Mouse (Mus musculus): ENCODE results near the gene Susd4. TPM values are rescaled to one million over a fixed set of nuclear protein-coding genes. Genes with fewer than 3 reads are reported as not detected.

Susd4 gene
- total and polyA plus RNA-seq, 3 experiments: not detected

GRCm38 (mm10) chr1:182776749-182777410, 13.2 kb downstream of the Susd4 start:
- dilution Hi-C loops (cut with MboI; ENCODE audit: extremely low pct_ligation_motif_present, extremely low pct_unique_long_range_greater_than_20kb, low sequenced_read_pairs) (no loop called here), in situ Hi-C loops (cut with MboI; ENCODE audit: low pct_ligation_motif_present, low pct_unique_long_range_greater_than_20kb, low sequenced_read_pairs) (loop anchor here (25.0 kb wide), 1 partner anchor 215 kb away; the partner anchor contains the start of gene Capn8)
- Histone ChIP-seq H3K27me3 (replicated peaks) (no peaks in the 10 kb centered on the region), H3K4me2 (ENCODE audit: insufficient read depth, low read depth, poor library complexity, severe bottlenecking) (no peak overlapping the region), H3K9me3 (replicated peaks; ENCODE audit: low read length) (no peaks in the 10 kb centered on the region), H3K36me3 (replicated peaks in 1 of 2; ENCODE audit: control insufficient read depth in 1 of 2, insufficient read depth in 1 of 2, low read length in 1 of 2) (no peaks in the 10 kb centered on the region), H3K9ac (ENCODE audit: insufficient read depth, low read depth) (no peak overlapping the region), H3K4me3 (replicated peaks in 1 of 3; ENCODE audit: low read depth in 2 of 3, low read length in 2 of 3, poor library complexity in 1 of 3) (no peak overlapping the region), H3K27ac (ENCODE audit: insufficient read depth, low read depth) (no peak overlapping the region), H3K79me2 (replicated peaks; ENCODE audit: control insufficient read depth, extremely low read depth, insufficient read depth, poor library complexity, severe bottlenecking) (no peaks in the 10 kb centered on the region), H3K4me1 (ENCODE audit: control insufficient read depth in 1 of 2, insufficient read depth in 2 of 2) (peaks cover 0 to 6% of the 10 kb centered on the region in 2 experiments; a peak in 1 of 4 replicates)
- no peak for DNase-seq (ENCODE audit: extremely low read depth)
- TF ChIP-seq POLR2AphosphoS2 (IDR thresholded peaks at IDR 0.05; ENCODE audit: low read depth, low read length): no peak
- TF ChIP-seq USF2 (conservative IDR thresholded peaks at IDR 0.05; ENCODE audit: low read depth, low read length): no peak
- no peak for TF ChIP-seq CTCF (conservative IDR thresholded peaks at IDR 0.05 in 1 of 2, IDR thresholded peaks at IDR 0.05 in 1 of 2; ENCODE audit: low read depth in 2 of 2, low read length in 2 of 2)
- TF ChIP-seq HCFC1 (IDR thresholded peaks at IDR 0.05; ENCODE audit: low read depth, low read length): no peak
- TF ChIP-seq JUND (conservative IDR thresholded peaks at IDR 0.05; ENCODE audit: low read depth, low read length): no peak
- TF ChIP-seq MEF2A (IDR thresholded peaks at IDR 0.05; ENCODE audit: borderline replicate concordance, low read depth, low read length): no peak
- no peak for TF ChIP-seq JUN (IDR thresholded peaks at IDR 0.05; ENCODE audit: insufficient read depth, low read depth, low read length)
- no peak for TF ChIP-seq EP300 (IDR thresholded peaks at IDR 0.05; ENCODE audit: low read length)
- TF ChIP-seq PAX5 (IDR thresholded peaks at IDR 0.05; ENCODE audit: low read length): no peak

GRCm38 (mm10) chr1:182778225-182778624, 14.6 kb downstream of the Susd4 start:
- H3K4me2 ChIP-seq (ENCODE audit: insufficient read depth, low read depth, poor library complexity, severe bottlenecking): no peak overlapping the region
- H3K9ac ChIP-seq (ENCODE audit: insufficient read depth, low read depth): no peak overlapping the region
- H3K9me3 ChIP-seq (replicated peaks; ENCODE audit: low read length): no peaks in the 10 kb centered on the region
- peaks cover 0 to 6% of the 10 kb centered on the region in 2 experiments; a peak in 1 of 4 replicates for H3K4me1 ChIP-seq (ENCODE audit: control insufficient read depth in 1 of 2, insufficient read depth in 2 of 2)
- no peaks in the 10 kb centered on the region for H3K36me3 ChIP-seq (replicated peaks in 1 of 2; ENCODE audit: control insufficient read depth in 1 of 2, insufficient read depth in 1 of 2, low read length in 1 of 2)
- H3K4me3 ChIP-seq (replicated peaks in 1 of 3; ENCODE audit: low read depth in 2 of 3, low read length in 2 of 3, poor library complexity in 1 of 3): no peak overlapping the region
- no peak overlapping the region for H3K27ac ChIP-seq (ENCODE audit: insufficient read depth, low read depth)
- no peak for TF ChIP-seq ETS1 (conservative IDR thresholded peaks at IDR 0.05; ENCODE audit: low read depth, low read length)
- TF ChIP-seq ZNF384 (IDR thresholded peaks at IDR 0.05; ENCODE audit: low read depth, low read length): no peak
- TF ChIP-seq MAFK (IDR thresholded peaks at IDR 0.05; ENCODE audit: insufficient replicate concordance, low read length): no peak
- TF ChIP-seq NELFE (IDR thresholded peaks at IDR 0.05; ENCODE audit: low read depth, low read length): no peak
- TF ChIP-seq UBTF (IDR thresholded peaks at IDR 0.05; ENCODE audit: low read depth, low read length): no peak
- TF ChIP-seq E2F4 (IDR thresholded peaks at IDR 0.05; ENCODE audit: insufficient replicate concordance, low read depth, low read length): no peak
- no peak for TF ChIP-seq IRF4 (IDR thresholded peaks at IDR 0.05; ENCODE audit: low read depth, low read length)
- no peak for TF ChIP-seq POLR2AphosphoS2 (IDR thresholded peaks at IDR 0.05; ENCODE audit: low read depth, low read length)
- TF ChIP-seq MYC (IDR thresholded peaks at IDR 0.05; ENCODE audit: low read depth, low read length): no peak
- no peak for TF ChIP-seq MAZ (IDR thresholded peaks at IDR 0.05; ENCODE audit: low read depth, low read length)
- no peak for TF ChIP-seq ZMIZ1 (IDR thresholded peaks at IDR 0.05; ENCODE audit: low read depth, low read length)
- no peak for TF ChIP-seq MAX (IDR thresholded peaks at IDR 0.05; ENCODE audit: low read length)
- TF ChIP-seq TCF12 (IDR thresholded peaks at IDR 0.05; ENCODE audit: low read depth, low read length): no peak
- TF ChIP-seq HCFC1 (IDR thresholded peaks at IDR 0.05; ENCODE audit: low read depth, low read length): no peak
- TF ChIP-seq PAX5 (IDR thresholded peaks at IDR 0.05; ENCODE audit: low read length): no peak
- TF ChIP-seq RCOR1 (conservative IDR thresholded peaks at IDR 0.05; ENCODE audit: low read depth, low read length): no peak
- TF ChIP-seq MEF2A (IDR thresholded peaks at IDR 0.05; ENCODE audit: borderline replicate concordance, low read depth, low read length): no peak
- no peak for TF ChIP-seq GABPA (IDR thresholded peaks at IDR 0.05; ENCODE audit: insufficient replicate concordance, low read depth, low read length)
- H3K27me3 ChIP-seq (replicated peaks): no peaks in the 10 kb centered on the region
- in situ Hi-C loops (cut with MboI; ENCODE audit: low pct_ligation_motif_present, low pct_unique_long_range_greater_than_20kb, low sequenced_read_pairs): loop anchor here (25.0 kb wide), 1 partner anchor 216 kb away; the partner anchor contains the start of gene Capn8
- H3K79me2 ChIP-seq (replicated peaks; ENCODE audit: control insufficient read depth, extremely low read depth, insufficient read depth, poor library complexity, severe bottlenecking): no peaks in the 10 kb centered on the region
- dilution Hi-C loops (cut with MboI; ENCODE audit: extremely low pct_ligation_motif_present, extremely low pct_unique_long_range_greater_than_20kb, low sequenced_read_pairs): no loop called here
- DNase-seq (ENCODE audit: extremely low read depth): no peak

Data from CH12.LX (cell line).